Mouse (Mus musculus) cortical plate, adult 2 months (tissue): ENCODE data around the gene Cntn5.

Experiments
- CTCF ChIP-seq: fragments of 200-500 bp; IDR thresholded peaks from 2 replicates; pipeline ENCODE4 v1.5.1; 2011; ENCODE audit warnings: mild to moderate bottlenecking, control low read depth, low read length; ENCODE audit not compliant: insufficient read depth; ENCODE audit errors: extremely low read depth
- POLR2A ChIP-seq: fragments of 200-500 bp; IDR thresholded peaks from 2 replicates; pipeline ENCODE4 v1.6.1; 2011; ENCODE audit warnings: mild to moderate bottlenecking, low read length, control low read depth; ENCODE audit not compliant: insufficient read depth; ENCODE audit errors: extremely low read depth

GRCm38 (mm10) chr9:10233364-10233763, 671.2 kb downstream of the Cntn5 start:
- TF ChIP-seq CTCF, result no peak
- no peak for TF ChIP-seq POLR2A
